Mouse (Mus musculus) bone marrow macrophage, adult 2 months (primary cell): ENCODE measurements around the gene Cmtm6.

ENCODE experiments used
- CTCF ChIP-seq: IDR thresholded peaks from 2 replicates; pipeline ENCODE4 v1.5.1; 2012; ENCODE audit warnings: low read depth, mild to moderate bottlenecking, low read length, moderate library complexity
- POLR2A ChIP-seq: IDR thresholded peaks from 2 replicates; pipeline ENCODE4 v1.6.1; 2012; ENCODE audit warnings: mild to moderate bottlenecking, low read depth, low read length, borderline replicate concordance

GRCm38 (mm10) chr9:114779984-114780745 is 49.2 kb downstream of the Cmtm6 start:
- no peak for TF ChIP-seq CTCF
- no peak for TF ChIP-seq POLR2A
